Mouse (Mus musculus) monocyte, adult 5-6 weeks (primary cell): ENCODE data around the gene Zfp786. TPM values are rescaled to one million over a fixed set of nuclear protein-coding genes. Genes with fewer than 3 reads are reported as not detected.

ENCODE experiments used
- ATAC-seq: fragments of 153-309, 156-312 bp; replicated peaks from 2 replicates; pipeline ENCODE4 v1.8.0; 2017; ENCODE audit warnings: mild to moderate bottlenecking; ENCODE audit not compliant: low TSS enrichment, insufficient number of reproducible peaks, severe bottlenecking, poor library complexity, low FRiP score
- total RNA-seq: library from RNA; stranded (forward); fragments of 200-1000, 200-491, 200-594 nt; gene quantifications from 3 replicates; pipeline ENCODE4 v1.2.3, GENCODE M21; 2017

Zfp786 gene
- total RNA-seq, 1 experiment from 2014 or later = not detected

DNA sequence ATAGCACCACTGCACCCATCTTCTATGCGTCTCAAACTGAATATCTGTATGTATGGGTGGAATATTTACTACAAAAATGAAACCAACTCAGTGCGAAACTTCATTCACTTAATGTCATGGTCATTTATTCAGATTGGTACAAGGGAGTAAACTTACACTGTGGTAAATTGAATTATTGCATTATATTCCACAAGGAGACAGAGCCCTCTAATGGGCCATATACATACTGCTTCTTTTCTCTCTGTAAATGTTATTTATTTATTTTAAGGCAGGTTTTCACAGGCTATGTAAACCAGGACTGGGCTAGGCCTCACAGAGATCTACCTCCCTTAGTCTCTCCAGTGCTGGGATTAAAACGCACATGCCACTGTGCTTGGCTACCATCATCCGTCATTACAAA lies 3.2 kb downstream of the Zfp786 start:
- no peak for ATAC-seq

- no peak for ATAC-seq
Observed at GRCm38 (mm10) chr6:47824241-47824640, 6.4 kb downstream of the Zfp786 start.

GRCm38 (mm10) chr6:47821776-47822175 lies 8.9 kb downstream of the Zfp786 start:
- no peak for ATAC-seq

DNA sequence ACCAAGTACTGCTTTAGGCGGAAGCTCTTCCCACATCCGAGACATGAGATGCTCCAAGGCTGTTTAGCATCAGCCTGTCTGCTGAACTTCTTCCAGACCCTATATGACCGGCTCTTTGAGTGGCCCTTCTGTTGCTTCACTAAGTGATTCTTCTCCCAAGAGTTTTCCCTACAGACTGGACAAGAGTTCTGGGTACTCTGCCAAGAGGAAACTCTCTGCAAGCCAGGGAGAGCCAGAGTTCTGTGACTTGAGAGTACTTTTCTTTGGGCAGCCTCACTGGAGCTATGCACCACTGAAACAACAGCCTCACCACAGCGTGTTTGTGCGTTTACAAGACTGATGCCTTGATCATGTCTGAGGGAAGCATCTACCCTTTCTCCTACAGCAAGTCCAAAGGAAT lies 9.4 kb downstream of the Zfp786 start:
- no peak for ATAC-seq

GRCm38 (mm10) chr6:47819626-47820325 lies 10.9 kb downstream of the Zfp786 start:
- ATAC-seq = no peak

DNA sequence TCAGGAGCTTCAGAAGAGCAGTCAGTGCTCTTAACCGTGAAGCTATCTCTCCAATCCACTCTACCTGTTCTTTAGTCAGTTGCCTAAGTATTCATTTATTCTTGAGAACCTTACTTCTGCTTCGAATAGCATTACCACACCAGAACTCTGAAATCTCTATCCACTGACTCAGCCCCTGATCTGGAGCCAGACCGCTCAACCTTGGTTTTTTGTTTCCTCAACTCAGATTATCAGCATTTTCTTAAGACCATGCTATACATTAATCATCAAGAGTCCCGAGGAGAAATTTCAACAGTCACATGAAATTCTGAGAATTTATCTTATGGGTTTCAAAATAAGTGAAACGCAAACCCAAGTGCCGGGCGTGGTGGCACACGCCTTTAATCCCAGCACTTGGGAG lies 11.9 kb downstream of the Zfp786 start:
- ATAC-seq = no peak

DNA sequence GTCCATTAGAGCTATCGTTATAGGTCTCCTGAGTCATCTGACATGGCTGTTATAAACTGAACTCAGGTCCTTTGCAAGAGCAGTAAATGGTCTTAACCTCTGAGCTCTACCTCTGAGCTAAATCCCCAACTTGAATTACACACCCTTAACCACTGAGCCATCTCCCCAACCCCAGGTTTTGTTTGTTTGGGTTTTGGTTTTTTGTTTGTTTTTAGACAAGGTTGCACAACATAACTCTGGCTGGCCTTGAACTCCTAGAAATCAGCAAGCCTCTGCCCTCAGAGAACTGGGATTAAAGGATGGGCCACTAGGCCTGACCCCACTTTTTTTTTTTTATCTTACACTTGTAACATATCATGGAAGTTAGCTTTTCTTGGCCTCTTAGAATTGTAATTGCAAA lies 14.5 kb downstream of the Zfp786 start:
- ATAC-seq = no peak

DNA sequence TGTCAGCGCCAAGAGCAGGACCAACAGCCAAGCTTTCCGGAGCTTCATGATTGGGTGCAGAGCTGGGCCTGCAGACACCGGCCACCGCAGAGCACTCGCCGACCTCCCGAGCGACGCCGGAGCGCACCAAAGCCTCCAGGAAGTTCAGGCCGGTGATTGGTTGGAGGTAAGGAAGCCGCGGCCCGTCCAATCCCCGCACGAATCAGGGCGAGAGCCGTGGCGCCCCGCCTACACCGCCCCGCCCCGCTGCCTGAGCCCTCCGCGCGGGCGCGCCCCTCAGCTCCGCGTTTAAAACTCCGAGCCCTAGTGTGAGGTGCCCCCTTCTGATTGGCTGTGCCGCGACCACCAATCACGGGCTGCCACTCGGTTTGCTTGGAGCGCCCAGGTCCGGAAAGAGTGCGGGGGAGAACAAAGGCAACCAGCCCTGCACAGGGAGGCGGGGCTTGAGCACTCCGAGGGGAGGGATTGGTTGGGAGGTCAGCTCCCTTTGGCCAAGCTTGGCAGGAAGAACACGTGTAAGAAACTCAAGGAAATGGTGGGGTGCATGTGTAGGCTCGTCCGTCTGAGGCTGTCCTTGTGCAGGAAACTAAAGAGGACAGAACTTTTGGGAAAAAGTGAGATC lies 17.3 kb downstream of the Zfp786 start, which contains the start of gene Pdia4:
Gene Pdia4 (minus strand): TSS at position 174 of the 622 bp plus-strand sequence.
- ATAC-seq = peak; percentile 97

DNA sequence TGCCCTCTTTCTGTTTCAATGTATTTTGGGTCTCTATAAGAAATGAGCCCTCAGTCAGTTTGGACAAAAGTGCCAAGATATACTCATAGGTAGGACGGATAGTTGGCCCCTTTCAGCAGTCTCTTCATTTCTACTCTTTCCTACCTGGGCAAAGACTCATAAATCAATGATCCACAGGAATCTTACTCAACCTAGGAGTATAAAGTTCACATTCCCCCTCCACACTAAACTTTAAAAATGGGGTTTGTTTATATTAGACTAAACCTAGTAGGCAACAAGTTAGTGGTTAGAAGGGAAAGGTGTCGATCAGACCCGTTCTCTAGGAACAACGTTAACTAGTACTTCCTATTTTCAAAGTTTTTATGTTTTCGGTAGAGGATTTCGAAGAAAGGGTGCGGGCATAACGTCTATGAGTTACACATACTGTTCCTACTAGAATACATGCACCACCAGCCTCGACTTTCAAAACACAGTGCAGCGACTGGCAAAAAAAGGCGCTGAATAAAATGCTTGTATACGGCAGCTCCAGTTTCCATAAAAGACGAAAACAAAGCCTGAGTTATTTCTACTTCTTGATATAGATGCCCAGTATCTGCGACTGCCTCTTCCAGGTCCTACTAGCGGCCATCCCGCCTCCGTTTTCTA lies 18.3 kb downstream of the Zfp786 start:
- no peak for ATAC-seq

- ATAC-seq = no peak
Observed at GRCm38 (mm10) chr6:47811324-47811723, 19.3 kb downstream of the Zfp786 start.

DNA sequence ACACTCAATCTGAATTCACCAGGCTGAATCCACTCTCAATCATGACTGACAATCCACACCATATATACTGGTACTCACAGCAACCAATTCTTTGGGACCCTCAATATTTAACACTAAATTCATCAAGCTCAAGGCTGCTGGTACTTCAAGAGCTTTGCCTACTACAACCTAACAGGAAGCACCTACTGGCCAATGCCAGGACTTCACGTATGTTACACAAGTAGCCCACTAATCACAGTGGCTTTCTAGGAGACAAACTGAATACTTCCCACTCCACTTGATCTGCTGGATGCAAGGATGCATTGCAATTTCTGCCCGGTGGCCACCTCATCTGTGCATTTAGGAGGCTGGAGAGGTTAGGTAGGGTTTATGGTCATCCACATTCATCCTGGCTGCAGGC lies 20.5 kb downstream of the Zfp786 start:
- ATAC-seq = no peak

GRCm38 (mm10) chr6:47809053-47809452 lies 21.6 kb downstream of the Zfp786 start:
- no peak for ATAC-seq

GRCm38 (mm10) chr6:47808545-47808944 lies 22.1 kb downstream of the Zfp786 start:
- no peak for ATAC-seq

DNA sequence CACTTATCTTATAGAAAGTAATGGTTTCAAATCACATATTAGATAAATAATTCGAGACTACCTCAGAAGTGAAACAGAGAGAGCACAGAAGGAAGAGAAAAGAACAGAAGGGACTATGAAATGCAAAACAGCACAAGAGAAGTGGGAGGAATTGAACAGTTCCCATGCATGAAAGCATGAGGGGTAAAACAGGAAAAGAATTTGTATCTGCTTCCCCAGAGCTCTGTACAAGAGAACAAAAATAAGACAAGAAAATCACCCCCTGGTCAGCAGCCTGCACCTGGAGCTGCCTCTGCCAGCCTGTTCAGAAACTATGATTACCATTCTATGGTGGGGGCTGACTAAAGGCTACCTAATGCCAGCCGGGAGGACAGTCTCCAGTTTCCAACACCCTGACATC lies 23.2 kb downstream of the Zfp786 start:
- no peak for ATAC-seq

DNA sequence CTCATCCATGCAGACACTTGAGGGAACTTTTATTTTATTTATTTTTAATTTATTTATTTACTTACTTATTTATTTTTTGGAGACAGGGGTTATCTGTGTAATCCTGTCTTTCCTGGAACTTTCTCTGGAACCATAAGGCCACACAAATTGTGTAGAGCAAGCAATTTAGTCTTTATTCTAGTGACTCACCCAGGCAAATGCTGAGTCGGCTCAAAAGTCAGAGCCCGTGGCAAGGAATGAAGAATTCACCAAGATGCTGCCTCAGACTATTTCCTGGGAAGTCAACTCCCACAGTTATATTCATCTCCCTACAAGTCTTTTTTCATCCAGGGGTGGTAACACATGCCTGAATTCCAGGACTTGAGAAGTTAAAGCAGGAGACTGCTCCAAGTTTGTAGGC lies 25.1 kb downstream of the Zfp786 start:
- no peak for ATAC-seq

- peak; percentile 69 for ATAC-seq
Observed at GRCm38 (mm10) chr6:47799079-47799478, 31.6 kb downstream of the Zfp786 start.

DNA sequence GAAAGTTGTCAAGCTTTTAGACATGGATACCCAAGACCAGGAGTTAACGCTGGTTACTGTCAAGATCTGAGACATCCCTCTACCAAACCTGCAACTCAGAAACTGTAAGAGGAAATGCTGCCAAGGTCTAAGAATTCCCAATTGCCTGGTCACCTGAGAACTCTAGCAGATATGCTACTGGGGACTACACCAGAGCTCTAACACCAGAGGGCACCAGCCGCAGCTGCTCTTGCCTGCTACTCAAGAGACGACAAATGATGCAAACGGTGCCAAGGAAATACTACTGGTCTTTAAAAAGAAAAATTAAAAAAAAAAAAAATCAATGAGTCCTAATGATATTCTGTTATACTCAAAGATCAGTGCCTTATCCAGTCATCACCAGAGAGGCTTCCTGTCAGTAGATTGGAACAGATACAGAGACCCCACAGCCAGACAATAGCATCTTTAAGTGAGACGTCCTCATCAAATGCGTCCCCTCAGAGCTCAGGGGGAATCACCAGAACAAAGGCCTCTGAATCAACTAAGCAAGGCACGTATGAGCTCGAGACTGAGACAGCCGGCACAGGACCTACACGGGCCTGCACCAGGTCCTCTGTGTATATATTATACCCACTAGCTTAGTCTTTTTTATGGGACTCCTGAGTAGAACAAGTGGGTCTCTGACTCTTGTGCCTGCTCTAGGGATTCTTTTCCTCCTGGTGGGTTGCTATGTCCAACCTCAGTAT lies 36.4 kb downstream of the Zfp786 start:
- ATAC-seq = no peak

GRCm38 (mm10) chr6:47793284-47793683 lies 37.4 kb downstream of the Zfp786 start:
- ATAC-seq = no peak

- no peak for ATAC-seq
Observed at GRCm38 (mm10) chr6:47792533-47792932, 38.1 kb downstream of the Zfp786 start.
